ENCODE assay signal across 8 mouse cellular contexts in genomic region chr9:58583267-58583641, GRCm38 (mm10). TPM values are rescaled to one million over a fixed set of nuclear protein-coding genes. Genes with fewer than 3 reads are reported as not detected.
DNase-seq lines count a peak whose midpoint lies in the region; ATAC-seq and TF ChIP-seq lines count a peak whose summit lies in the region.

No protein-coding gene starts in this region.

- TF ChIP-seq POLR2A in MEL (IDR thresholded peaks at IDR 0.05; ENCODE audit: control insufficient read depth in 1 of 2, insufficient read depth in 1 of 2, low read depth in 1 of 2, low read length in 2 of 2, poor library complexity in 1 of 2): no peak

- peaks cover 4 to 13% of the 10 kb centered on the region in 2 experiments; a peak in 3 of 4 replicates for H3K4me1 ChIP-seq in MEL (ENCODE audit: control insufficient read depth in 1 of 2, insufficient read depth in 2 of 2, low read length in 2 of 2)
- H3K4me1 ChIP-seq in forebrain, embryonic 11.5 days (replicated peaks; ENCODE audit: control insufficient read depth, insufficient read depth, low read length): no peaks in the 10 kb centered on the region; the same call in 1 of the 2 replicates
- 0 out of 2 replicates have a peak, but pooled peaks cover 2% of the 10 kb centered on the region for H3K4me1 ChIP-seq in intestine, embryonic 15.5 days (replicated peaks)

- H3K9me3 ChIP-seq in MEL (replicated peaks; ENCODE audit: insufficient read depth, low read length): no peaks in the 10 kb centered on the region
- H3K9me3 ChIP-seq in forebrain, embryonic 11.5 days (ENCODE audit: control insufficient read depth, low read length): no peaks in the 10 kb centered on the region
- H3K9me3 ChIP-seq in intestine, embryonic 15.5 days: no peaks in the 10 kb centered on the region

- peaks cover 39% of the 10 kb centered on the region for H3K79me2 ChIP-seq in MEL (ENCODE audit: control insufficient read depth, insufficient read depth, low read length, poor library complexity)

- H3K36me3 ChIP-seq in MEL (ENCODE audit: control insufficient read depth in 1 of 2, insufficient read depth in 2 of 2, low read length in 2 of 2): peaks cover 3 to 32% of the 10 kb centered on the region in 2 experiments; a peak in 3 of 4 replicates
- no peaks in the 10 kb centered on the region for H3K36me3 ChIP-seq in forebrain, embryonic 11.5 days (ENCODE audit: control insufficient read depth, insufficient read depth, low read length)
- H3K36me3 ChIP-seq in intestine, embryonic 15.5 days: no peaks in the 10 kb centered on the region

- no peak for TF ChIP-seq RAD21 in MEL (IDR thresholded peaks at IDR 0.05; ENCODE audit: low read depth, low read length)

- DNase-seq in heart, adult 11 months: peak; percentile 95
- DNase-seq in heart, postnatal 25 days (ENCODE audit: low spot score): no peak
- DNase-seq in MEL (ENCODE audit: low read depth, low spot score): peak; percentile 75
- no peak for DNase-seq in forebrain, embryonic 11.5 days (ENCODE audit: low spot score)
- DNase-seq in mesoderm, embryonic 11.5 days (ENCODE audit: low read depth, low spot score): peak; percentile 31
- peak; percentile 9 to 32 for DNase-seq in thymus, adult 18-20 months
- DNase-seq in left cerebral cortex, postnatal 10 days (ENCODE audit: extremely low spot score in 1 of 2, low spot score in 2 of 2): no peak

- H3K27me3 ChIP-seq in MEL (ENCODE audit: control insufficient read depth in 1 of 2, insufficient read depth in 2 of 2, low read length in 2 of 2): no peaks in the 10 kb centered on the region
- no peaks in the 10 kb centered on the region for H3K27me3 ChIP-seq in forebrain, embryonic 11.5 days (ENCODE audit: control insufficient read depth, insufficient read depth, low read length)
- H3K27me3 ChIP-seq in intestine, embryonic 15.5 days (replicated peaks): no peaks in the 10 kb centered on the region

- 2% methylated on average over 8 of the region's 8 CpGs for WGBS in forebrain, embryonic 11.5 days
- under 1% methylated on average over 8 of the region's 8 CpGs for WGBS in intestine, embryonic 15.5 days

- ATAC-seq in forebrain, embryonic 11.5 days (replicated peaks; ENCODE audit: low FRiP score): no peak
- ATAC-seq in intestine, embryonic 15.5 days: no peak

- no peak for TF ChIP-seq EP300 in MEL (IDR thresholded peaks at IDR 0.05; ENCODE audit: low read depth in 1 of 2, low read length in 2 of 2)

- intact Hi-C loops in heart, postnatal 25 days (cut with DNase I): no loop called here
- intact Hi-C loops in left cerebral cortex, postnatal 10 days (cut with DNase I): loop anchor here (5.0 kb wide), 2 partner anchors 36 to 64 kb away; no protein-coding TSS in a partner anchor

- H3K4me2 ChIP-seq in forebrain, embryonic 11.5 days (ENCODE audit: low read depth, low read length, severe bottlenecking): peak overlapping the region; percentile 90
- H3K4me2 ChIP-seq in intestine, embryonic 15.5 days (replicated peaks): peak overlapping the region; percentile 77

- peak overlapping the region; percentile 62 to 95 for H3K4me3 ChIP-seq in MEL (ENCODE audit: control insufficient read depth in 1 of 2, insufficient read depth in 1 of 2, low read depth in 2 of 2, low read length in 2 of 2)
- peak overlapping the region; percentile 92 for H3K4me3 ChIP-seq in forebrain, embryonic 11.5 days (ENCODE audit: low read depth, low read length)
- H3K4me3 ChIP-seq in intestine, embryonic 15.5 days (replicated peaks): peak overlapping the region; percentile 80

- H3K9ac ChIP-seq in MEL (ENCODE audit: control insufficient read depth, low read depth, low read length, poor library complexity, severe bottlenecking): peak overlapping the region; percentile 94
- H3K9ac ChIP-seq in forebrain, embryonic 11.5 days (ENCODE audit: low read length): peak overlapping the region; percentile 94
- peak overlapping the region; percentile 89 for H3K9ac ChIP-seq in intestine, embryonic 15.5 days

- peak overlapping the region; percentile 45 for H3K27ac ChIP-seq in MEL (ENCODE audit: control insufficient read depth, low read depth, low read length)
- 0 out of 2 replicates have a peak overlapping the region, but pooled peaks have one; percentile 46 for H3K27ac ChIP-seq in forebrain, embryonic 11.5 days (ENCODE audit: low read depth, low read length)
- peak overlapping the region; percentile 97 for H3K27ac ChIP-seq in intestine, embryonic 15.5 days

- no peak for TF ChIP-seq CTCF in MEL (IDR thresholded peaks at IDR 0.05 in 2 of 3, conservative IDR thresholded peaks at IDR 0.05 in 1 of 3; ENCODE audit: control insufficient read depth in 1 of 3, insufficient read depth in 1 of 3, low read depth in 2 of 3, low read length in 3 of 3, poor library complexity in 1 of 3, severe bottlenecking in 1 of 3)

TF ChIP-seq in MEL, 35 proteins besides CTCF, POLR2A, EP300 and RAD21:
- TF ChIP-seq UBTF (IDR thresholded peaks at IDR 0.05; ENCODE audit: borderline replicate concordance, insufficient read depth, low read depth, low read length) (no peak), RCOR1 (IDR thresholded peaks at IDR 0.05; ENCODE audit: low read depth, low read length) (no peak), ELF1 (IDR thresholded peaks at IDR 0.05; ENCODE audit: low read depth, low read length) (0 out of 2 replicates have a peak, but pooled peaks have one; percentile 25), TBP (IDR thresholded peaks at IDR 0.05; ENCODE audit: low read depth, low read length) (0 out of 2 replicates have a peak, but pooled peaks have one; percentile 19), SIN3A (IDR thresholded peaks at IDR 0.05; ENCODE audit: low read length) (peak; percentile 49; the same call in 1 of the 2 replicates)
TF ChIP-seq in MEL: peak in this region for 3.

RNA-seq across cellular contexts. Expression of gene Nptn, which starts 1.2 kb away (rescaled TPM):
- total RNA-seq in heart, postnatal 25 days (2021): 100 to 1,000 TPM; 133 to 155 TPM
- total RNA-seq in MEL (2012; rRNA removed): 69.1 and 71.4 TPM in 2 replicates
- polyA plus RNA-seq in MEL (2012; ENCODE audit: insufficient read depth in 1 of 2, insufficient read length in 2 of 2, low read depth in 1 of 2, low replicate concordance in 2 of 2, missing spikeins in 1 of 2): 100 to 1,000 TPM in 1 of 2 experiments, not detected in 1; 199 TPM
- 58.7 and 60.3 TPM in 2 replicates for polyA plus RNA-seq in forebrain, embryonic 11.5 days (2014; fragmentation: Nextera tagmentation; extraction: Ambion mirVana)
- 119 TPM in 2 replicates for polyA plus RNA-seq in intestine, embryonic 15.5 days (2015; fragmentation: Nextera tagmentation; extraction: Ambion mirVana)
- total RNA-seq in left cerebral cortex, postnatal 10 days (2021): 100 to 1,000 TPM; 810 to 816 TPM

RNA-seq across cellular contexts. Expression of gene Cd276, which starts 28.0 kb away (rescaled TPM):
- total RNA-seq in heart, postnatal 25 days (2021): 10 to 100 TPM; 10.9 to 12.4 TPM
- total RNA-seq in MEL (2012; rRNA removed): 0.10 and 0.12 TPM in 2 replicates
- polyA plus RNA-seq in MEL (2012; ENCODE audit: insufficient read depth in 1 of 2, insufficient read length in 2 of 2, low read depth in 1 of 2, low replicate concordance in 2 of 2, missing spikeins in 1 of 2): 1 to 10 TPM in 1 of 2 experiments, not detected in 1; 3.6 TPM
- polyA plus RNA-seq in forebrain, embryonic 11.5 days (2014; fragmentation: Nextera tagmentation; extraction: Ambion mirVana): 34.7 and 35.8 TPM in 2 replicates
- 22.7 and 23.6 TPM in 2 replicates for polyA plus RNA-seq in intestine, embryonic 15.5 days (2015; fragmentation: Nextera tagmentation; extraction: Ambion mirVana)
- total RNA-seq in left cerebral cortex, postnatal 10 days (2021): 10 to 100 TPM; 21.1 to 24.5 TPM

Comparison
In these comparisons a context has a peak if more than half of its experiments do, and no peak if none do; other contexts are left out.
1. DNase-seq: peak in heart, adult 11 months (single experiment), MEL (single experiment), mesoderm, embryonic 11.5 days (single experiment) and thymus, adult 18-20 months (2 of 2); none in heart, postnatal 25 days (single experiment), forebrain, embryonic 11.5 days (single experiment) and left cerebral cortex, postnatal 10 days (0 of 2).
2. H3K27ac ChIP-seq: peak in every context shown above with its lines; median percentile 97 in intestine, embryonic 15.5 days; 46 in forebrain, embryonic 11.5 days; 45 in MEL.
3. RNA of gene Nptn, which starts 1.2 kb away (total RNA-seq): 810 to 816 TPM in left cerebral cortex, postnatal 10 days; 133 to 155 TPM in heart, postnatal 25 days and 69.1 to 71.4 TPM in MEL; every median in the first group is over 4 times any median in the second.
4. RNA of gene Cd276, which starts 28.0 kb away (total RNA-seq): 21.1 to 24.5 TPM in left cerebral cortex, postnatal 10 days and 10.9 to 12.4 TPM in heart, postnatal 25 days; 0.10 to 0.12 TPM in MEL; every median in the first group is over 10 times any median in the second.
5. Peak in every context shown above with its lines, with median percentiles within 50 percentile points of each other: H3K4me3 ChIP-seq and H3K9ac ChIP-seq.